Mouse (Mus musculus) R1 (cell line): ENCODE data around the gene Tmem108.
A peak's percentile ranks its signal among the peaks of the same experiment; 100 is the strongest.

Experiments
- DNase-seq: peaks from one replicate; pipeline ENCODE4 v3.0.0-alpha.2; 2018; ENCODE audit warnings: low read depth, low spot score

Tmem108 gene

GRCm38 (mm10) chr9:103761647-103762084 lies at the start of gene Tmem108:
Gene Tmem108 (minus strand): TSS chr9:103761837.
- peak; percentile 92 for DNase-seq

GRCm38 (mm10) chr9:103789029-103789428 lies 27.4 kb upstream of the Tmem108 start:
- DNase-seq = no peak

- no peak for DNase-seq
These were observed 22.5 kb upstream of the Tmem108 start for GRCm38 (mm10) chr9:103784156-103784555.

- DNase-seq = no peak
These were observed 21.6 kb upstream of the Tmem108 start for GRCm38 (mm10) chr9:103783276-103783675.

GRCm38 (mm10) chr9:103782306-103782705 lies 20.7 kb upstream of the Tmem108 start:
- peak; percentile 21 for DNase-seq

GRCm38 (mm10) chr9:103781407-103781806 lies 19.8 kb upstream of the Tmem108 start:
- DNase-seq = no peak

GRCm38 (mm10) chr9:103780598-103780997 lies 19.0 kb upstream of the Tmem108 start:
- DNase-seq = no peak

- DNase-seq = no peak
These were observed 16.5 kb upstream of the Tmem108 start for GRCm38 (mm10) chr9:103778185-103778584.

GRCm38 (mm10) chr9:103761151-103761571 lies 476 bp downstream of the Tmem108 start:
- no peak for DNase-seq

- DNase-seq = peak; percentile 8
These were observed 1.3 kb downstream of the Tmem108 start for GRCm38 (mm10) chr9:103760356-103760755.

- no peak for DNase-seq
These were observed 1.8 kb downstream of the Tmem108 start for GRCm38 (mm10) chr9:103759829-103760228.

- peak; percentile 85 for DNase-seq
These were observed 2.5 kb downstream of the Tmem108 start for GRCm38 (mm10) chr9:103758930-103759695.

- no peak for DNase-seq
These were observed 3.4 kb downstream of the Tmem108 start for GRCm38 (mm10) chr9:103758246-103758645.

- DNase-seq = peak; percentile 25
These were observed 9.0 kb downstream of the Tmem108 start for GRCm38 (mm10) chr9:103752618-103753017.

GRCm38 (mm10) chr9:103751568-103751967 lies 10.1 kb downstream of the Tmem108 start:
- peak; percentile 91 for DNase-seq

GRCm38 (mm10) chr9:103750491-103750890 lies 11.1 kb downstream of the Tmem108 start:
- DNase-seq = peak; percentile 41

- no peak for DNase-seq
These were observed 15.0 kb downstream of the Tmem108 start for GRCm38 (mm10) chr9:103746598-103746997.

GRCm38 (mm10) chr9:103740145-103740544 lies 21.5 kb downstream of the Tmem108 start:
- no peak for DNase-seq

- no peak for DNase-seq
These were observed 22.6 kb downstream of the Tmem108 start for GRCm38 (mm10) chr9:103739062-103739461.

- no peak for DNase-seq
These were observed 31.9 kb downstream of the Tmem108 start for GRCm38 (mm10) chr9:103729716-103730115.

- no peak for DNase-seq
These were observed 34.7 kb downstream of the Tmem108 start for GRCm38 (mm10) chr9:103726751-103727462.

- no peak for DNase-seq
These were observed 36.1 kb downstream of the Tmem108 start for GRCm38 (mm10) chr9:103725497-103725896.

- DNase-seq = no peak
These were observed 40.2 kb downstream of the Tmem108 start for GRCm38 (mm10) chr9:103721486-103721885.
